Mouse (Mus musculus) forebrain, embryonic 11.5 days (tissue): ENCODE results near the gene Dlg5. TPM values are rescaled to one million over a fixed set of nuclear protein-coding genes. Genes with fewer than 3 reads are reported as not detected.

Experiments used
- ATAC-seq: fragments of 200-750 bp; cut with Nextera tagmentation; replicated peaks from 2 replicates; pipeline ENCODE4 v1.8.0; 2017; ENCODE audit warnings: moderate TSS enrichment; ENCODE audit not compliant: low FRiP score
- DNase-seq: peaks from one replicate; pipeline ENCODE4 v3.0.0-alpha.2; 2017; ENCODE audit warnings: low spot score
- H3K27ac ChIP-seq: fragments of 300-500 bp; sonication (generic); 2 replicates; pipeline ENCODE4 v1.5.1; 2014; ENCODE audit warnings: low read depth, low read length
- H3K27me3 ChIP-seq: fragments of 300-500 bp; sonication (generic); 2 replicates; pipeline ENCODE4 v1.6.1; 2014; ENCODE audit warnings: mild to moderate bottlenecking, low read length, mixed read lengths; ENCODE audit not compliant: control insufficient read depth, insufficient read depth
- H3K36me3 ChIP-seq: fragments of 300-500 bp; sonication (generic); 2 replicates; pipeline ENCODE4 v1.6.1; 2014; ENCODE audit warnings: mild to moderate bottlenecking, low read length, moderate library complexity, mixed read lengths; ENCODE audit not compliant: control insufficient read depth, insufficient read depth
- H3K4me1 ChIP-seq: fragments of 300-500 bp; sonication (generic); replicated peaks from 2 replicates; pipeline ENCODE4 v1.6.1; 2014; ENCODE audit warnings: low read length, mixed read lengths; ENCODE audit not compliant: control insufficient read depth, insufficient read depth
- H3K4me2 ChIP-seq: fragments of 300-500 bp; sonication (generic); 2 replicates; pipeline ENCODE4 v1.6.1; 2014; ENCODE audit warnings: low read depth, mild to moderate bottlenecking, low read length, moderate library complexity, mixed read lengths; ENCODE audit not compliant: severe bottlenecking
- H3K4me3 ChIP-seq: fragments of 300-500 bp; sonication (generic); 2 replicates; pipeline ENCODE4 v1.5.1; 2014; ENCODE audit warnings: low read depth, low read length
- H3K9ac ChIP-seq: fragments of 300-500 bp; sonication (generic); 2 replicates; pipeline ENCODE4 v1.6.1; 2014; ENCODE audit warnings: low read length
- H3K9me3 ChIP-seq: fragments of 300-500 bp; sonication (generic); 2 replicates; pipeline ENCODE4 v1.6.1; 2016; ENCODE audit warnings: low read length, mixed read lengths; ENCODE audit not compliant: control insufficient read depth
- WGBS: fragments of 180-500 bp; shearing (Covaris S2); extraction: QIAGEN DNeasy Blood & Tissue Kit; methylation state at CpG from one replicate; pipeline ENCODE4 v1.1.7; 2014; 5-methylcytosine and 5-hydroxymethylcytosine counted together
- polyA plus RNA-seq: library from polyadenylated mRNA; unstranded; fragments of >200 nt; fragmentation: Nextera tagmentation; extraction: Ambion mirVana; gene quantifications from 2 replicates; pipeline ENCODE4 v1.2.1, GENCODE M21; 2014

Gene Dlg5
- polyA plus RNA-seq, 1 experiment from 2014 or later: 26.0 TPM

- Histone ChIP-seq H3K4me2 (no peak overlapping the region), H3K9ac (no peak overlapping the region), H3K9me3 (no peaks in the 10 kb centered on the region), H3K27me3 (no peaks in the 10 kb centered on the region), H3K4me3 (no peak overlapping the region), H3K27ac (no peak overlapping the region), H3K4me1 (peaks cover 10% of the 10 kb centered on the region; the same call in 1 of the 2 replicates), H3K36me3 (no peaks in the 10 kb centered on the region)
- 43% methylated on average over 5 of the region's 5 CpGs for WGBS
- no peak for ATAC-seq
- no peak for DNase-seq
Observed at GRCm38 (mm10) chr14:24212861-24213260, 32.9 kb downstream of the Dlg5 start.

GRCm38 (mm10) chr14:24207360-24207752 lies 38.4 kb downstream of the Dlg5 start:
- peaks cover 16% of the 10 kb centered on the region for H3K4me1 ChIP-seq
- H3K4me2 ChIP-seq: 0 out of 2 replicates have a peak overlapping the region, but pooled peaks have one; percentile 5
- H3K27me3 ChIP-seq: no peaks in the 10 kb centered on the region
- H3K4me3 ChIP-seq: no peak overlapping the region
- H3K9ac ChIP-seq: no peak overlapping the region
- WGBS: 86% methylated on average over 13 of the region's 13 CpGs
- DNase-seq (no peak), ATAC-seq (no peak)
- H3K27ac ChIP-seq: no peak overlapping the region
- no peaks in the 10 kb centered on the region for H3K9me3 ChIP-seq
- no peaks in the 10 kb centered on the region for H3K36me3 ChIP-seq

GRCm38 (mm10) chr14:24206736-24207359 lies 38.9 kb downstream of the Dlg5 start:
- H3K9me3 ChIP-seq: no peaks in the 10 kb centered on the region
- H3K9ac ChIP-seq: no peak overlapping the region
- H3K4me2 ChIP-seq: no peak overlapping the region
- no peak for DNase-seq
- H3K4me1 ChIP-seq: peaks cover 16% of the 10 kb centered on the region
- no peak for ATAC-seq
- no peaks in the 10 kb centered on the region for H3K36me3 ChIP-seq
- H3K27ac ChIP-seq: no peak overlapping the region
- H3K27me3 ChIP-seq: no peaks in the 10 kb centered on the region
- 71% methylated on average over 12 of the region's 12 CpGs for WGBS
- no peak overlapping the region for H3K4me3 ChIP-seq

- no peak for ATAC-seq
- WGBS: 36% methylated on average over 9 of the region's 9 CpGs
- Histone ChIP-seq H3K9me3 (no peaks in the 10 kb centered on the region), H3K4me1 (peaks cover 16% of the 10 kb centered on the region), H3K4me3 (no peak overlapping the region), H3K9ac (no peak overlapping the region), H3K27me3 (no peaks in the 10 kb centered on the region), H3K27ac (no peak overlapping the region), H3K4me2 (no peak overlapping the region), H3K36me3 (no peaks in the 10 kb centered on the region)
- DNase-seq: no peak
Observed at GRCm38 (mm10) chr14:24206314-24206713, 39.4 kb downstream of the Dlg5 start.

GRCm38 (mm10) chr14:24205281-24205871 lies 40.3 kb downstream of the Dlg5 start:
- H3K9ac ChIP-seq: no peak overlapping the region
- H3K4me3 ChIP-seq: no peak overlapping the region
- WGBS: 25% methylated on average over 6 of the region's 6 CpGs
- H3K27ac ChIP-seq: peak overlapping the region; percentile 33; the same call in 1 of the 2 replicates
- no peaks in the 10 kb centered on the region for H3K9me3 ChIP-seq
- DNase-seq (no peak), ATAC-seq (no peak)
- no peaks in the 10 kb centered on the region for H3K27me3 ChIP-seq
- H3K36me3 ChIP-seq: no peaks in the 10 kb centered on the region; the same call in 1 of the 2 replicates
- no peak overlapping the region for H3K4me2 ChIP-seq
- H3K4me1 ChIP-seq: peaks cover 13% of the 10 kb centered on the region

- no peak overlapping the region for H3K4me3 ChIP-seq
- peaks cover 13% of the 10 kb centered on the region for H3K4me1 ChIP-seq
- no peaks in the 10 kb centered on the region for H3K27me3 ChIP-seq
- no peaks in the 10 kb centered on the region; the same call in 1 of the 2 replicates for H3K36me3 ChIP-seq
- no peak overlapping the region for H3K4me2 ChIP-seq
- DNase-seq (no peak), ATAC-seq (no peak)
- H3K27ac ChIP-seq: no peak overlapping the region
- no peak overlapping the region for H3K9ac ChIP-seq
- H3K9me3 ChIP-seq: no peaks in the 10 kb centered on the region
- 94% methylated on average over 8 of the region's 8 CpGs for WGBS
Observed at GRCm38 (mm10) chr14:24203210-24203609, 42.5 kb downstream of the Dlg5 start.

- Histone ChIP-seq H3K9me3 (no peaks in the 10 kb centered on the region), H3K4me1 (peaks cover 5% of the 10 kb centered on the region), H3K4me3 (no peak overlapping the region), H3K4me2 (no peak overlapping the region), H3K9ac (no peak overlapping the region), H3K27me3 (no peaks in the 10 kb centered on the region), H3K27ac (no peak overlapping the region), H3K36me3 (no peaks in the 10 kb centered on the region; the same call in 1 of the 2 replicates)
- DNase-seq (no peak), ATAC-seq (no peak)
- WGBS: 100% methylated on average over 2 of the region's 2 CpGs
Observed at GRCm38 (mm10) chr14:24200771-24201170, 44.9 kb downstream of the Dlg5 start.

- Histone ChIP-seq H3K9ac (no peak overlapping the region), H3K27ac (no peak overlapping the region), H3K4me3 (no peak overlapping the region), H3K9me3 (no peaks in the 10 kb centered on the region), H3K36me3 (no peaks in the 10 kb centered on the region; the same call in 1 of the 2 replicates), H3K4me2 (no peak overlapping the region), H3K4me1 (no peaks in the 10 kb centered on the region), H3K27me3 (no peaks in the 10 kb centered on the region)
- WGBS: 84% methylated on average over 6 of the region's 6 CpGs
- no peak for ATAC-seq
- no peak for DNase-seq
Observed at GRCm38 (mm10) chr14:24199732-24200131, 46.0 kb downstream of the Dlg5 start.

GRCm38 (mm10) chr14:24197865-24198264 lies 47.9 kb downstream of the Dlg5 start:
- 87% methylated on average over 5 of the region's 5 CpGs for WGBS
- ATAC-seq (no peak), DNase-seq (no peak)
- H3K4me3 ChIP-seq: no peak overlapping the region
- no peaks in the 10 kb centered on the region for H3K4me1 ChIP-seq
- H3K9me3 ChIP-seq: no peaks in the 10 kb centered on the region
- no peaks in the 10 kb centered on the region; the same call in 1 of the 2 replicates for H3K36me3 ChIP-seq
- no peak overlapping the region for H3K9ac ChIP-seq
- H3K4me2 ChIP-seq: no peak overlapping the region
- no peak overlapping the region for H3K27ac ChIP-seq
- H3K27me3 ChIP-seq: no peaks in the 10 kb centered on the region
